Mouse (Mus musculus): ENCODE results near the gene Siah1a.

Siah1a gene

GRCm38 (mm10) chr8:86745221-86745934, at the start of gene Siah1a, which contains the start of gene Gm10638:
TSS of gene Siah1a (minus strand) at chr8:86745934.
TSS of gene Gm10638 (plus strand) at chr8:86745699.
- peak; percentile 46 for DNase-seq (ENCODE audit: low read depth)

DNA sequence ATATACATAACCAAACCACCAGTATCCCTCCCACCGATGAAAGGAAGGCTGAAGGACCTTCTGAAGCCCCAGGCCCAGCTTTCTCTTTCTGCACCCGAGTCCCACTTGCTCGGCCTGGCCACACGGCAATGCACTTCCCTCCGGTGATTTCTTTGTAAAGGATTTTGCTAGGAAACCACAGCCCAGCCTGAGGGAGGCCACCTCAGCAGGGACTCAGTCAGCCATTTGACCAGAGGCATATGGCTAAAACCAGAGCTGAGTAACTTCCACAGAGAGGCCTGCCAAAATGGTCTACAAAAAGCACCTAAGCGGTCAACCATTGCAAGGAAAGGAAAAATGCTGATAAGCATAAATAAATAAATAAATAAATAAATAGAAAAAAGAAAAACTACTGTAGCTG, 49.0 kb upstream of the Siah1a start:
- DNase-seq (ENCODE audit: low read depth), result no peak

- DNase-seq (ENCODE audit: low read depth), result no peak
Measured at GRCm38 (mm10) chr8:86791542-86791941, 45.8 kb upstream of the Siah1a start.

- DNase-seq (ENCODE audit: low read depth), result no peak
Measured at GRCm38 (mm10) chr8:86789576-86789975, 43.8 kb upstream of the Siah1a start.

GRCm38 (mm10) chr8:86787891-86788420, 42.2 kb upstream of the Siah1a start:
- no peak for DNase-seq (ENCODE audit: low read depth)

DNA sequence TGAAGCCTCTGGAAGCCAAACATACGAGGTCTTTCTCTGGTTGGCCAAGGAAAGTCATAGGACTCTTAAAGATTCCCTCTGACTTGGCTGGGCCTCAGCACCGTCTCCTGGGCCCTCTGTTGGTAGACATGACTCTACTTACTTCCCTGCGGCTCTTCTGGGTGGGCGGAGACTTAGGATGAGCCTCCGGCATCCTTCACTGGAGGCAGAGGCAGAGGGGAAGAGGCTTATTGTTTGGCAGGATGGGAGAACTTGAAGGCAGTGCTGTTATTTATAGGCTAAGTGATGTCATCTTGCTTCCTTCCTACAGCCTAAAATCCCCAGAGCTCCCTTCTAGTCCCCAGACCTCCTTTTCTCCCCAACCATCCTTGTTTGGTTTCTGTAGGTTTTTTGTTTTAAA, 40.8 kb upstream of the Siah1a start:
- no peak for DNase-seq (ENCODE audit: low read depth)

DNA sequence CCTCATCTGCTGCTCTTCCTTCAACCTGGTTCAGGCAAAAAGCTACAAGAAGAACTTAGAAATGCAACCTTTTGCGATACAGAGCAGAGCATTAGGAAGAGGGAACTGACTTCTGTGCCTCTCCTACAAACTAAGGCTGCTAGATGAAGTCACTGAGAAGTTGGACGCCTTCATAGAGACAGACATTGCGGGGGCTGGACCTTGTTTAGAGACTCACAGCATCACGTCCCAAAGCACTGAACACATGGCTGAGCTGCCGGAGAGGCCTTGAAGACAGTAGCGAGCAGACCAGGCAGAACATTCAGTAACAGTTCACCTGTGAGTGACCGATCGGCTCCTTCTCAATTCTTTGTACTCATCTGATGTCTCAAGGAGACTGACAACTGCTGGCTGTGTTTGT, 35.4 kb upstream of the Siah1a start:
- no peak for DNase-seq (ENCODE audit: low read depth)

DNA sequence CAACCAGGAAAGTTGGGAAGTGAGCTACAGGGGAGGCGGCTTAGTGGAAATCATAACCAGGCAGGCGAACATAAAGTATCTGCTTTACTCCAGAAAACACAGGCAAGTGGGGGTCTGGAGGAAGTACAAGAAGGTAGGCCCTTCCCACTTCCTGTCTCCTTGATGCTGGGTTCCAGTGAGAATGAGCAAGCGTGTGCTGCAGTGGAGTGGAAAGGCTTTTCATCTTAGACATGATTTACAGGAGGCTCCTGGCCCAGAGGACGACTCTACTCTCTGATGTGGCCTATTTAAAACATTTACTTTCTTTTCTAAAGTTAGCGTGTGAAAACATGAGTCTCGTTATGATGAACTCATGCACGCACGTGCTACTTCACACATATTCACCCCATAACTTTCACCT, 33.5 kb upstream of the Siah1a start:
- DNase-seq (ENCODE audit: low read depth), result no peak

GRCm38 (mm10) chr8:86769945-86770715, 24.4 kb upstream of the Siah1a start:
- DNase-seq (ENCODE audit: low read depth), result no peak

DNA sequence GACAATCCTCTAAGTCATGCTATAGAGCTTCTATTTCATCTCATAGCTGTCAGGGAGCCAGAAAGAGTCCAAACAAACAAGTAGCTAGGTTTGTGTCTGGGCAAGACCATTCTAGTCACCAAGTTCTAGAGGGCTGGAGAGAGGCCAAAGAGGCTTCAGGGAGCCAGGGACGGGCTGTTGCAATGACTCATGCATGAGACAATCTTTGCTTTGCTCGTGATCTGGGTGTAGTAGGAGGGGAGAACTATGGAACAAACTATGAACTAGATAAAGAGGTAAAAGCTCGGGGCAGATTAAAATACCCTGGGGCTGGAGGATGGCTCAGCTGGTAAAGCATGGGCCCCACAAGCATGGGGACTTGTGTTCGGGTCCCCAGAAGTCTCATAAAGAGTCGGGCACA, 22.8 kb upstream of the Siah1a start:
- DNase-seq (ENCODE audit: low read depth), result no peak

GRCm38 (mm10) chr8:86766548-86767211, 20.9 kb upstream of the Siah1a start:
- DNase-seq (ENCODE audit: low read depth), result no peak

- DNase-seq (ENCODE audit: low read depth), result no peak
Measured at GRCm38 (mm10) chr8:86765669-86766068, 19.9 kb upstream of the Siah1a start.

DNA sequence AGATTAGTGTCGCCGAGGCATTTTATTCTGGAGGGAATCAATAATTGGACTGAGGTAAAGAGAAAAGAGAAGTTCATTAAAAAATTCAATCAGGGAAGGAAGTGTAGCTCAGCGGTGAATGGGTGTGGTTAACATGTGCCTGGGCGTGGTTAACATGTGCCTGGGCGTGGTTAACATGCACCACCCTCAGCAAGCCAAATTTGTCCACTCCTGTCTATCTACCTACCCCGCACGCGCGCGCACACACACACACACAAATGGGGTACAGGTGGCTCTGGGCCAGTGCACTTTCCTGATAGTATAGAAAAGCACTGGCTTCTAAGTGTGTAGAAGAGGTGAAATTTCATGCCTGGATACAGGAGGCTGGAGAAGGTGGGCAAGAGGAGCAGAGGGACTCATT, 19.4 kb upstream of the Siah1a start:
- peak; percentile 48 for DNase-seq (ENCODE audit: low read depth)

GRCm38 (mm10) chr8:86762806-86763205, 17.1 kb upstream of the Siah1a start:
- DNase-seq (ENCODE audit: low read depth), result no peak

- no peak for DNase-seq (ENCODE audit: low read depth)
Measured at GRCm38 (mm10) chr8:86760746-86761145, 15.0 kb upstream of the Siah1a start.

DNA sequence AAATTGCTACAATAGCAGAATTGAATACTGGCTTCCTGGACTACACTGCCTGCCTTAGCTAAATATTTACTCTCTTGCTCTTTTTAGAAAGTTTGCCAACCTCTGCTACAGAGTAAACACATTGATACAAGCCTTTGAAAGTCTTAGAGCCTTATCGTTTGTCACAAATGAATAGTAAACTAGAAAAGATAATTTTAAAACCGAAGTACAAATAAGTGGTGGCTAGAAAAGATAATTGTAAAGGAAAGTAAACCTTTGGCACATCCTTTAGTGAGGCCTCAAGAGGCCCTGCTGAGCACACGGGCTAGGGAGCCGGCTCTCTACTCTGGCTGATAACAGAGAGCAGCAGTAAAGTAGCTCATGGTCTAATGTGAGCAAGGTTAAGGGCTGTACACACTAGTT, 13.4 kb upstream of the Siah1a start:
- DNase-seq (ENCODE audit: low read depth), result peak; percentile 48

GRCm38 (mm10) chr8:86758651-86759050, 12.9 kb upstream of the Siah1a start:
- DNase-seq (ENCODE audit: low read depth), result peak; percentile 23

GRCm38 (mm10) chr8:86756948-86757733, 11.4 kb upstream of the Siah1a start:
- no peak for DNase-seq (ENCODE audit: low read depth)

DNA sequence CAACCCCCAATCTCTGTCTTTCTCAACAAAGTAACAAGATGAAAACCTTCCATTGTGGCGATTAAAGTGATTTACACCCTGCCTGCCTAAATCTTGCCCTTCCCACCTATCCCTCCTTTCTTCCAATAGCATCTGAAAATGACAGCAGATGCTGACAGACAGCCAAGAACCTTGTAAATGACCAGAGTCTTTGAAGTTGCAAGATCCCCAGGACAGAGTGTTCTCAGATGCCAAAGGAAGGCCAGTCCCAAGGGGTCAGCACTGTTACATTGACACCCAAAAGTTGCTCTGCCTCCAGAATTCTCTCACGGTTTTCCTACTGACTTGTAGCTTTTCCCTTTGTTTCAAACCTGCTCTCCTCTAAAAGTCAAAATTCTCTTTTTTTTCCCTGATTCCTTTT, 4.1 kb upstream of the Siah1a start:
- DNase-seq (ENCODE audit: low read depth), result no peak

- DNase-seq (ENCODE audit: low read depth), result no peak
Measured at GRCm38 (mm10) chr8:86746511-86746910, 777 bp upstream of the Siah1a start.

DNA sequence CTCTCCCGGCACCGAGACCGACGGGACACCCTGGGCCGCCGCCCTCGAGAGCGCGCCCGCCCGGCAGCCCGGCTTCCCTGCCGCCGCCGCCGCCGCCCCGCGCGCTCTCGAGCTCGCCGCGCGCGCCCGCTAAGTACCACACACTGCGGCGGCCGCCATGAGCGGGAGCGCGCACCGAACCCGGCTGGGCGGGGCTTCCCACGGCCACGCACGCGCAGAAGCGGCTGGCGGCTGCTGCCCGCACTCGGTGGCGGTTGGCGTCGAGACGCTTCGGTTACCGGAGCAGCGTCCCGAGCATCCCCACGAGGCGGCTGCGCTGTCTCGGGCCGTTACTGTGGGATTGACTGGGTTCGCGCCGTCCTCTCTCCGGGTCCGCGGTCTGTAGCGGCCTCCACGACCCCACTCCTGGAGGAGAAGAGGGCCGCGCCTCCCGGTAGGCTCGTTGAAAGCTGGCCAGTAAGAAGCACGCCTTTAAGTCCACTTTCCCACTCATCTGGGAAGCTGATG, 254 bp upstream of the Siah1a start:
- peak; percentile 78 for DNase-seq (ENCODE audit: low read depth)
